Mouse (Mus musculus): ENCODE measurements around the gene Ddhd1.

DNA sequence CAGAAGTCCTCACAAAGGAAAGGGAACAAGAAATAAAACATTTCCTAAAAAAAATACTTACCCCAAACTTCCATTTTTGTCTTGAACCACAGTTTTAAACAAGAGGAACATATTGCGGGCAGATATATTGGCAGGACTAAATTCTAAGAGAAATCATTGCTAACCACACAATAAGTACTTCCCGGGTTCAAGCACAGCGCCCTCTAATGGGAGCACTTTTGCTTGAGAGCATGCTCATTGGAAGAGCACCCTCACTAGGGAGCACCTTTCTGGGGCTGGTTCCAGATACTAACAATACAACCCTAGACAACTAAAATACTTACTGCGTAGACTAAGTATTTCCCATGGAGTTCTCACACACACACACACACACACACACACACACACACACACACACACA, 105.5 kb downstream of the Ddhd1 start:
- no peak for TF ChIP-seq POLR2A (IDR thresholded peaks at IDR 0.05; ENCODE audit: low read depth, low read length)
- TF ChIP-seq CTCF (IDR thresholded peaks at IDR 0.05; ENCODE audit: extremely low read depth, insufficient read depth, insufficient read length, insufficient replicate concordance): no peak
